Mouse (Mus musculus) liver, adult 2 months (tissue): ENCODE measurements around the gene Eif4g2.

Source experiments
- CTCF ChIP-seq: fragments of 200-500 bp; IDR thresholded peaks from 2 replicates; pipeline ENCODE4 v1.5.1; 2011; ENCODE audit warnings: low read depth, low read length, control low read depth
- POLR2A ChIP-seq: fragments of 200-500 bp; IDR thresholded peaks from 2 replicates; pipeline ENCODE4 v1.6.1; 2011; ENCODE audit warnings: low read length, control low read depth; ENCODE audit not compliant: insufficient read depth; ENCODE audit errors: extremely low read depth

- TF ChIP-seq POLR2A (peak; percentile 90), CTCF (no peak)
These were observed 54.4 kb downstream of the Eif4g2 start, which contains the start of gene Ctr9 for GRCm38 (mm10) chr7:111028281-111029045.
